Mouse (Mus musculus) layer of hippocampus, adult 8-10 months (tissue): ENCODE results near the gene Pbld1. TPM values are rescaled to one million over a fixed set of nuclear protein-coding genes. Genes with fewer than 3 reads are reported as not detected.
"Not testable (repeated sequence)": the region's sequence is repeated elsewhere in the genome, so short reads cannot be mapped to it uniquely, and the experiment has no call there.

Source experiments
- DNase-seq, 2 experiments: peaks; one replicate each; pipeline ENCODE4 v3.0.0; 2022; ENCODE audit warnings: low spot score in 2 of 2
- total RNA-seq, 4 experiments: library from RNA; stranded (reverse); gene quantifications; 2 replicates each; pipeline ENCODE4 v1.2.4; 2022

The Pbld1 gene
- total RNA-seq, 4 experiments from 2014 or later: 0.20 to 0.68 (median 0.49) TPM

GRCm38 (mm10) chr10:63039867-63040628 is 19.9 kb upstream of the Pbld1 start:
- no peak for DNase-seq

- no peak for DNase-seq
Measured at GRCm38 (mm10) chr10:63043154-63043553, 16.8 kb upstream of the Pbld1 start.

GRCm38 (mm10) chr10:63047751-63048150 is 12.2 kb upstream of the Pbld1 start:
- DNase-seq: no peak

- no peak for DNase-seq
Measured at GRCm38 (mm10) chr10:63049106-63049505, 10.9 kb upstream of the Pbld1 start.

GRCm38 (mm10) chr10:63051267-63051666 is 8.7 kb upstream of the Pbld1 start:
- DNase-seq: no peak

GRCm38 (mm10) chr10:63052011-63052410 is 8.0 kb upstream of the Pbld1 start:
- no peak for DNase-seq

- no peak for DNase-seq
Measured at GRCm38 (mm10) chr10:63053007-63053406, 7.0 kb upstream of the Pbld1 start.

- DNase-seq: not testable (repeated sequence)
Measured at GRCm38 (mm10) chr10:63054071-63054470, 5.9 kb upstream of the Pbld1 start.

GRCm38 (mm10) chr10:63054586-63054985 is 5.4 kb upstream of the Pbld1 start:
- DNase-seq: no peak

GRCm38 (mm10) chr10:63056966-63057750 is 2.8 kb upstream of the Pbld1 start:
- no peak for DNase-seq

GRCm38 (mm10) chr10:63060406-63060805 is 444 bp downstream of the Pbld1 start:
- no peak for DNase-seq

- DNase-seq: no peak
Measured at GRCm38 (mm10) chr10:63061266-63061665, 1.3 kb downstream of the Pbld1 start.

GRCm38 (mm10) chr10:63062696-63063095 is 2.7 kb downstream of the Pbld1 start:
- no peak for DNase-seq

GRCm38 (mm10) chr10:63063365-63063764 is 3.4 kb downstream of the Pbld1 start:
- DNase-seq: no peak

- no peak for DNase-seq
Measured at GRCm38 (mm10) chr10:63064516-63064915, 4.6 kb downstream of the Pbld1 start.

GRCm38 (mm10) chr10:63065561-63065960 is 5.6 kb downstream of the Pbld1 start:
- no peak for DNase-seq

GRCm38 (mm10) chr10:63065988-63066387 is 6.0 kb downstream of the Pbld1 start:
- peak; percentile 40 to 82 for DNase-seq

GRCm38 (mm10) chr10:63086304-63086703 is 26.3 kb downstream of the Pbld1 start:
- DNase-seq: no peak

GRCm38 (mm10) chr10:63089103-63089757 is 29.3 kb downstream of the Pbld1 start:
- DNase-seq: no peak

GRCm38 (mm10) chr10:63089758-63090571 is 30.0 kb downstream of the Pbld1 start:
- no peak for DNase-seq

- DNase-seq: no peak
Measured at GRCm38 (mm10) chr10:63091915-63092314, 32.0 kb downstream of the Pbld1 start.
